Mouse (Mus musculus): ENCODE results near the gene Adprhl1.

The Adprhl1 gene

GRCm38 (mm10) chr8:13190235-13190634 is 63.7 kb downstream of the Adprhl1 start:
- no peak for DNase-seq

- DNase-seq, result no peak
These were observed 65.1 kb downstream of the Adprhl1 start for GRCm38 (mm10) chr8:13188857-13189256.

- DNase-seq, result no peak
These were observed 65.9 kb downstream of the Adprhl1 start for GRCm38 (mm10) chr8:13188052-13188555.

- DNase-seq, result no peak
These were observed 66.3 kb downstream of the Adprhl1 start for GRCm38 (mm10) chr8:13187638-13188037.

GRCm38 (mm10) chr8:13187229-13187628 is 66.7 kb downstream of the Adprhl1 start:
- no peak for DNase-seq

GRCm38 (mm10) chr8:13186819-13187218 is 67.1 kb downstream of the Adprhl1 start:
- DNase-seq, result no peak

GRCm38 (mm10) chr8:13181691-13181976 is 72.3 kb downstream of the Adprhl1 start:
- no peak for DNase-seq

GRCm38 (mm10) chr8:13180911-13181690 is 72.9 kb downstream of the Adprhl1 start:
- no peak for DNase-seq

- DNase-seq, result no peak
These were observed 73.6 kb downstream of the Adprhl1 start for GRCm38 (mm10) chr8:13180408-13180807.

- no peak for DNase-seq
These were observed 74.0 kb downstream of the Adprhl1 start for GRCm38 (mm10) chr8:13179948-13180347.

GRCm38 (mm10) chr8:13179482-13179881 is 74.5 kb downstream of the Adprhl1 start:
- DNase-seq, result no peak

- no peak for DNase-seq
These were observed 75.8 kb downstream of the Adprhl1 start for GRCm38 (mm10) chr8:13178137-13178536.

GRCm38 (mm10) chr8:13177173-13177852 is 76.6 kb downstream of the Adprhl1 start:
- DNase-seq, result no peak

- no peak for DNase-seq
These were observed 78.3 kb downstream of the Adprhl1 start for GRCm38 (mm10) chr8:13175650-13176049.

GRCm38 (mm10) chr8:13174811-13175210 is 79.2 kb downstream of the Adprhl1 start:
- DNase-seq, result no peak

GRCm38 (mm10) chr8:13174305-13174704 is 79.7 kb downstream of the Adprhl1 start:
- DNase-seq, result no peak

Measured in layer of hippocampus, adult 9-11 months (tissue).